23 mouse cellular contexts compared by ENCODE assay signal in the genomic region with DNA sequence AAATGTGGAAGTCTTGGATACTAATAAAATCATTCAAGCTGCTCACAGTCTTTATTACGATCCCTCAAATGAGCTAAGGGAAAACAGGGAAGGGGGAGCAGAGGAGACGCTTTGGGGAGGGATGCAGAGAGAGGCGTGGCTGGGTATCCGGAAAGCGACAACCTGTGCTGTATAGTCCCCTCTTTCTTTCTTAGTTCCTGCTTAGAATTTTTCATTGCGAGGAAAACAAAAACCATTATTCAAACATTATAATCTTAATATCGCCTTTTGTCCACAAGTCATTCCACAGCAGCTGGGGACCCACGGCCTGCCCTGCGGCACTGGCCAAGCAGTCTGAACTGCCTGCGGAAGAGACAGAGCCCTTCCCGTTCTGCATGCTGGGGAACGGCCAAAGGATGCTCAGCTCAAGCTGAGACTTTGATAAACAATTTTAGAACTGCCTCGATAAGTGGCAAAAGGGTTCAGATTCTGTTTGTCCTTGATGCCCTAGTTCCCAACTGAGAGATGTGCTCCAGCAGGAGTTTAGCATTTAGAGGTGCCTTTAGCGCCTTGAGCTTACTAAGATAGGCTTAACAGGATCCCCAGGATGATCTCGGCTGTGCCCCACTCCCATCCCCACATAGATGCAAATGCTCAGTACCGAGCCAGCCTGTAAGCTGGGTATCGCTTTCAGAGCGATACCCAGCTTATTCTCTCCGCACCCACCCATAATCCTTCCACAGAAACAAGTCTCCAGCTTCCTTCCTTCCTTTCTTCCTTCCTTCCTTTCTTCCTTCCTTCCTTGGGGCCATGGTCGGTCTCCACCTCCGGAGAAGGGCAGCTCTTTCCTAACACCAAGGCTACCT.
A peak's percentile ranks its signal among the peaks of the same experiment; 100 is the strongest.
DNase-seq lines count a peak whose midpoint lies in the region; ATAC-seq lines count a peak whose summit lies in the region.
"Had no signal": no experiment of that assay in that cellular context is flagged by ENCODE, and none has a peak within 500 bp of the region (broad histone marks: within the 10 kb centered on the region; RNA-seq: fewer than 3 reads in every experiment).

No protein-coding gene starts in this region.

- no peak overlapping the region for H3K9ac ChIP-seq in hindbrain, embryonic 11.5 days (ENCODE audit: low read depth, low read length)
- H3K9ac ChIP-seq in hindbrain, embryonic 16.5 days (ENCODE audit: low read depth, low read length) = no peak overlapping the region
- H3K9ac ChIP-seq in neural tube, embryonic 15.5 days (replicated peaks) = no peak overlapping the region
- H3K9ac ChIP-seq in embryonic facial prominence, embryonic 13.5 days = no peak overlapping the region
- H3K9ac ChIP-seq in limb, embryonic 15.5 days = no peak overlapping the region
- no peak overlapping the region for H3K9ac ChIP-seq in liver, embryonic 11.5 days (ENCODE audit: low read depth, low read length)
- H3K9ac ChIP-seq: heart, embryonic 15.5 days; liver, embryonic 14.5 days; neural tube, embryonic 13.5 days had no signal

- H3K27me3 ChIP-seq in hindbrain, embryonic 11.5 days (ENCODE audit: control insufficient read depth, insufficient read depth, low read length) = peaks cover 72% of the 10 kb centered on the region
- peaks cover 63% of the 10 kb centered on the region for H3K27me3 ChIP-seq in hindbrain, embryonic 16.5 days (replicated peaks; ENCODE audit: control insufficient read depth, insufficient read depth, low read length)
- peaks cover 71% of the 10 kb centered on the region for H3K27me3 ChIP-seq in neural tube, embryonic 15.5 days (replicated peaks)
- H3K27me3 ChIP-seq in embryonic facial prominence, embryonic 13.5 days = peaks cover 88% of the 10 kb centered on the region
- peaks cover 61% of the 10 kb centered on the region for H3K27me3 ChIP-seq in limb, embryonic 15.5 days
- H3K27me3 ChIP-seq in liver, embryonic 11.5 days (replicated peaks; ENCODE audit: control insufficient read depth, insufficient read depth, low read length) = peaks cover 92% of the 10 kb centered on the region

- no peaks in the 10 kb centered on the region for H3K9me3 ChIP-seq in hindbrain, embryonic 11.5 days (ENCODE audit: control insufficient read depth, low read length)
- no peaks in the 10 kb centered on the region for H3K9me3 ChIP-seq in hindbrain, embryonic 16.5 days (ENCODE audit: control insufficient read depth, low read length)
- no peaks in the 10 kb centered on the region for H3K9me3 ChIP-seq in neural tube, embryonic 15.5 days (replicated peaks)
- H3K9me3 ChIP-seq in embryonic facial prominence, embryonic 13.5 days = no peaks in the 10 kb centered on the region
- no peaks in the 10 kb centered on the region for H3K9me3 ChIP-seq in limb, embryonic 15.5 days
- H3K9me3 ChIP-seq in liver, embryonic 11.5 days (ENCODE audit: control insufficient read depth, low read length) = no peaks in the 10 kb centered on the region
- H3K9me3 ChIP-seq: heart, embryonic 15.5 days; neural tube, embryonic 13.5 days had no signal

- no peak overlapping the region for H3K27ac ChIP-seq in hindbrain, embryonic 11.5 days (ENCODE audit: low read depth, low read length)
- no peak overlapping the region for H3K27ac ChIP-seq in hindbrain, embryonic 16.5 days (ENCODE audit: low read depth, low read length)
- no peak overlapping the region for H3K27ac ChIP-seq in neural tube, embryonic 15.5 days (replicated peaks)
- no peak overlapping the region; the same call in 1 of the 2 replicates for H3K27ac ChIP-seq in embryonic facial prominence, embryonic 13.5 days
- H3K27ac ChIP-seq in limb, embryonic 15.5 days = no peak overlapping the region
- no peak overlapping the region for H3K27ac ChIP-seq in liver, embryonic 11.5 days (ENCODE audit: low read depth, low read length)
- H3K27ac ChIP-seq: heart, adult 2 months; heart, embryonic 15.5 days; liver, embryonic 14.5 days; neural tube, embryonic 13.5 days had no signal

- peak; percentile 52 for DNase-seq in hindbrain, embryonic 11.5 days (ENCODE audit: low spot score)
- DNase-seq in neural tube, embryonic 10.5 days (ENCODE audit: extremely low spot score, low spot score) = peak; percentile 52
- no peak for DNase-seq in liver, embryonic 11.5 days (ENCODE audit: low spot score)
- no peak for DNase-seq in frontal cortex, postnatal 25 days (ENCODE audit: low spot score in 2 of 2)
- DNase-seq: adrenal gland, adult 8-10 months; B cell, adult 2 months; cerebellum, adult 9-10 months; gastrocnemius, postnatal 14 days; heart, adult 2 months; heart, postnatal 4 days; kidney, adult 9 months; kidney, postnatal 4 days; lung, postnatal 10 days; right cerebral cortex, postnatal 14 days; thymus, postnatal 36 days had no signal

- 0% methylated on average over 21 of the region's 21 CpGs for WGBS in hindbrain, embryonic 11.5 days
- WGBS in hindbrain, embryonic 16.5 days = 1% methylated on average over 21 of the region's 21 CpGs
- WGBS in neural tube, embryonic 15.5 days = 1% methylated on average over 21 of the region's 21 CpGs
- 1% methylated on average over 21 of the region's 21 CpGs for WGBS in embryonic facial prominence, embryonic 13.5 days
- 10% methylated on average over 21 of the region's 21 CpGs for WGBS in limb, embryonic 15.5 days
- WGBS in liver, embryonic 11.5 days = 2% methylated on average over 21 of the region's 21 CpGs

- no peak overlapping the region for H3K4me2 ChIP-seq in hindbrain, embryonic 11.5 days (replicated peaks; ENCODE audit: low read depth, low read length)
- H3K4me2 ChIP-seq in hindbrain, embryonic 16.5 days (ENCODE audit: low read length) = no peak overlapping the region
- no peak overlapping the region for H3K4me2 ChIP-seq in neural tube, embryonic 15.5 days
- 0 out of 2 replicates have a peak overlapping the region, but pooled peaks have one; percentile 14 for H3K4me2 ChIP-seq in embryonic facial prominence, embryonic 13.5 days
- H3K4me2 ChIP-seq in limb, embryonic 15.5 days = 0 out of 2 replicates have a peak overlapping the region, but pooled peaks have one; percentile 15
- no peak overlapping the region for H3K4me2 ChIP-seq in liver, embryonic 11.5 days
- H3K4me2 ChIP-seq: heart, embryonic 15.5 days; neural tube, embryonic 13.5 days had no signal

- no peak overlapping the region for H3K4me3 ChIP-seq in hindbrain, embryonic 11.5 days (ENCODE audit: low read depth, low read length)
- no peak overlapping the region for H3K4me3 ChIP-seq in hindbrain, embryonic 16.5 days (ENCODE audit: low read length)
- H3K4me3 ChIP-seq in neural tube, embryonic 15.5 days (replicated peaks) = no peak overlapping the region
- H3K4me3 ChIP-seq in embryonic facial prominence, embryonic 13.5 days = no peak overlapping the region
- H3K4me3 ChIP-seq in limb, embryonic 15.5 days = no peak overlapping the region; the same call in 1 of the 2 replicates
- H3K4me3 ChIP-seq in liver, embryonic 11.5 days (ENCODE audit: low read depth, low read length) = no peak overlapping the region
- H3K4me3 ChIP-seq: heart, adult 2 months; heart, embryonic 15.5 days; neural tube, embryonic 13.5 days had no signal

- H3K4me1 ChIP-seq in hindbrain, embryonic 11.5 days (replicated peaks; ENCODE audit: control insufficient read depth, insufficient read depth, low read length) = no peaks in the 10 kb centered on the region
- no peaks in the 10 kb centered on the region for H3K4me1 ChIP-seq in hindbrain, embryonic 16.5 days (ENCODE audit: control insufficient read depth, insufficient read depth, low read depth, low read length)
- no peaks in the 10 kb centered on the region for H3K4me1 ChIP-seq in neural tube, embryonic 15.5 days
- no peaks in the 10 kb centered on the region for H3K4me1 ChIP-seq in embryonic facial prominence, embryonic 13.5 days
- peaks cover 5% of the 10 kb centered on the region; the same call in 1 of the 2 replicates for H3K4me1 ChIP-seq in limb, embryonic 15.5 days
- H3K4me1 ChIP-seq in liver, embryonic 11.5 days (replicated peaks; ENCODE audit: control insufficient read depth, insufficient read depth, low read length) = no peaks in the 10 kb centered on the region
- H3K4me1 ChIP-seq: neural tube, embryonic 13.5 days had no signal

- no peak for ATAC-seq in hindbrain, embryonic 11.5 days (ENCODE audit: low FRiP score)
- no peak for ATAC-seq in hindbrain, embryonic 16.5 days
- no peak for ATAC-seq in neural tube, embryonic 15.5 days (ENCODE audit: low FRiP score)
- no peak for ATAC-seq in embryonic facial prominence, embryonic 13.5 days (ENCODE audit: insufficient number of reproducible peaks, insufficient read depth, low FRiP score, low TSS enrichment, low read depth)
- no peak for ATAC-seq in limb, embryonic 15.5 days (ENCODE audit: insufficient number of reproducible peaks, low FRiP score, low TSS enrichment, low read depth)
- ATAC-seq in liver, embryonic 11.5 days (replicated peaks; ENCODE audit: low FRiP score) = no peak
- ATAC-seq: inflammation-experienced regulatory T-cells, adult 6 months had no signal

- H3K36me3 ChIP-seq in hindbrain, embryonic 11.5 days (ENCODE audit: control insufficient read depth, insufficient read depth, low read length) = no peaks in the 10 kb centered on the region
- H3K36me3 ChIP-seq in hindbrain, embryonic 16.5 days (ENCODE audit: control insufficient read depth, insufficient read depth, low read length) = no peaks in the 10 kb centered on the region
- no peaks in the 10 kb centered on the region for H3K36me3 ChIP-seq in neural tube, embryonic 15.5 days
- H3K36me3 ChIP-seq in embryonic facial prominence, embryonic 13.5 days = no peaks in the 10 kb centered on the region
- no peaks in the 10 kb centered on the region for H3K36me3 ChIP-seq in limb, embryonic 15.5 days
- H3K36me3 ChIP-seq in liver, embryonic 11.5 days (ENCODE audit: control insufficient read depth, insufficient read depth, low read length) = no peaks in the 10 kb centered on the region
- H3K36me3 ChIP-seq: heart, embryonic 15.5 days; neural tube, embryonic 13.5 days had no signal

Comparison
In these comparisons a context has a peak if more than half of its experiments do, and no peak if none do; other contexts are left out.
1. DNase-seq: peak in hindbrain, embryonic 11.5 days (single experiment) and neural tube, embryonic 10.5 days (single experiment); none in liver, embryonic 11.5 days (single experiment) and frontal cortex, postnatal 25 days (0 of 2).
2. H3K4me2 ChIP-seq: peak in embryonic facial prominence, embryonic 13.5 days (single experiment) and limb, embryonic 15.5 days (single experiment); none in hindbrain, embryonic 11.5 days (single experiment), hindbrain, embryonic 16.5 days (single experiment), neural tube, embryonic 15.5 days (single experiment) and liver, embryonic 11.5 days (single experiment).